Mouse (Mus musculus): ENCODE data around the gene Vps36. TPM values are rescaled to one million over a fixed set of nuclear protein-coding genes. Genes with fewer than 3 reads are reported as not detected.

Gene Vps36
- total RNA-seq, 4 experiments from 2014 or later, result 28.2 to 32.1 (median 29.8) TPM

DNA sequence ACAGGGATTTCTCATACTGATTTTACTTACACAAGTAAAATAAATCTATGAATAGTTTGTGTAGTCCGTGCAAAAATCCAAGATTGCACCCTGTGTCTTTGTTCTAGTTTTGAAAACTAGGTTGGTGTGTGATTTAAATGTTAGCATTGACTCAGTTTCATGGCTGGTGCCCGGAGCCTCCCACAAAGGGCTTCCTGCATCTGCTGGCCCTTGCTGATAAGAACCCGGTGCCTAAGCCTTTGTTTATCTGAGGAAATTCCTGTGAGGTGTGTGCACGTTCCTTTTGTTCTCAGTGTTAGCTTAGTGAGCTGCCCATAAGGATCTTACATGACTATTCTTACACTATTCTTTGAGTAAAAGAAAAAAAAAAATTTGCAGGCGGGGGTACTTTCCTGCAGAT, 16.4 kb downstream of the Vps36 start:
- DNase-seq (ENCODE audit: low spot score in 2 of 2), result no peak

DNA sequence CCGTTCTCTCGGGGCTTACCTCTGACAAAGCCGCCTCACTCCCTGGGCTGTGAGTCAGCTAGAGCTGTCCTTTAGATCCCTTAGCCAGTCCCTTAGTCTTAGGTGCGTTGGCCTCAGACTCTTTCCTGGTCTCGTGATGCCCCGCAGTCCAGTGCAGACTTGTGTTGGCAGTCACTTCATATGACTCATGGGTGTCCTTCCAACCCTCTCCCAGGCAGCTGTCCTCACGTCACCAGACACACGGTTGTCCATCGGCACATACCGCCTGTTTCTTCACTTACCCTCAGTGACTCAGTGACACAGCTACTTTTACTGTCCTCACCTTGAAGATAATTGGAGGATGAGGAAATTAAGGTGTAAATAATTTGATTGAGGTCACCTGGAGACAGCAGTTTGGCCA, 22.2 kb downstream of the Vps36 start:
- no peak for DNase-seq (ENCODE audit: low spot score in 2 of 2)

DNA sequence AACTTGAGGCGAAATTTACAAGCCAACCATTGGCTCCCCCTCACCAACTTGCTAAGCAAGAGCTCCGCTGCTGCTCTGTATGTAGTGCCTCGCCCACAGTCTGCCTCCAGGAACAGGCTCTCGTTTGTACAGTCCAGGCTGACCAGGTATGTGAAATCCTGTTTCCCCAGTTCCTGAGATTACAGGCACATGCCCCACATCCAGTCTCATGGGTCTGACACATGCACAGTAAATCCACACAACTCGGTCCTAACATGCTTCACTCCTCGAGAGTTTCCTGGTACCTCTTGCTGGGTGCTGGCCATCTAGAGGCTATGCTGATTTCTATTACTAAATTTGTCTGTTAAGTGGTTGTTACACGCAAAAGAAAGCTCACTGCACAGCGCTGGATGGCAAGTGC, 33.8 kb downstream of the Vps36 start:
- no peak for DNase-seq (ENCODE audit: low spot score in 2 of 2)

DNA sequence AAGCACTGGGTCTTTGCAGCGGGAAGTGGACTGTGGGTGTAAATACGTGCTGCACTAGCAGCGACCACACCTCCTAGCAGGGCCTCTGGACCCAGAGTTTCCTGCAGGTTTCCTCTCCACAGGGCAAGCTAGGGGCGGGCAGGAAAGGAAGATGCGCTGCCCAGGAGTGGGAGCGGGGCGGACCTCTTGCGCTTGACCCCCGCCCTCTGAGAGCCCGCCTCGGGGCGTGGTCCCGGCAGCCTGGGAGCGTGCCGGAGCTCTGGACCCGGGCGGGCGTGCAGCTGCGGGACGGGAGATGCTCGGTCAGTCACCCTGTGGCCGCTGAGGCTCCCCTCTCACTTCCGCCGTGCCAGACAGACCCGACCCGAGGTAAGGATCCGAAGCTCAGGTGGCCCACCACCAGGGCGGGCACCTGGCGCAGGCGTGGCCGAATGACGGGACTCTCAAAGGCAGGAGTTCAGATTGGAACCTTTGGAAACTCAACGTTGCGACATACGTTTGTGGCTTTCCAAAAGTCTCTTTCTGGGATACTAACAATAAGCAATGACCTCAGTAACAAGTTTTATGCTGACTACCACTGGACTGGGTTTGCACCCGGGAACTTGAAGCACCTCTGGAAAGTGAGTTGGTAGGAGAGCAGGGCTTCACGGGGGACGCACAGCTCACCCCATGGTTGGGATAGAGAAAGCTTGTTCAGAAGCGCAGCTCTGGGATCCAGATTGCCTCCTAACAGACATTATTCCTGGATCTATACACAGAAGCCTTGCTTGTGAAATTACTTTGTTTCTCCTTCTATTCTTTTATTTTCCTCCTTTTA, 34.7 kb downstream of the Vps36 start, which contains the start of gene Thsd1:
Thsd1 (plus strand) TSS at position 253 of the 817 bp plus-strand sequence.
- DNase-seq (ENCODE audit: low spot score in 2 of 2), result peak; percentile 18 to 46

DNA sequence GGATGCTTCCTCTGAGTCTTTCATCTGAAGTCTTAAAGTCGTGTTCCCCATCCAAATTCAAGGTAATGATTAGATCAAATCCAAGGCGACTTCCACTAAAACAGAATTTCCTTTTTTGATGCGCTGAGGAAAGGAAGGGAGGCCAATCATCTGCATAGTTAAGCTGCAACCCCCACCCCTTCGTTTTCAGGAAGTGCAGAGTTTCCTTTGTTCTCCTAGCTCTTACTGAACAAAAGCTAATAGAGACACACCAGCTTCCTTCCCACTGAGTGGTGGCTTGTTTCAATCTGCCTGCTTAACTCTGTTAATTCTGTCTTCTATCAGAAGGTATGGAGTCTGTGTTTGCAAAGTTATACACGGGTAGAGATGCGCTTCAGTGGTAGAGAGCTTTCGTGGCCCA, 36.0 kb downstream of the Vps36 start:
- no peak for DNase-seq (ENCODE audit: low spot score in 2 of 2)

DNA sequence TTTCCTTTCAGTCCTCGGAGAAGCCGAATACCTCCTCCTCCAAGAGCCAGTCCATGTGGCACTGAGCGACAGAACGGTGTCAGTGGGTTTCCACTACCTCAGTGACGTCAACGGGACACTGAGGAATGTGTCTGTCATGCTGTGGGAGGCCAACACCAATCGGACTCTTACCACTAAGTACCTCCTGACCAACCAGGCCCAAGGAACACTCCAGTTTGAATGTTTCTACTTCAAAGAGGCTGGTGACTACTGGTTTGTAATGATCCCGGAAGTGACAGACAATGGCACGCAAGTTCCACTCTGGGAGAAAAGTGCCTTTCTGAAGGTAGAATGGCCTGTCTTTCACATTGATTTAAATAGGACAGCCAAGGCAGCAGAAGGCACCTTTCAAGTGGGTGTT, 50.4 kb downstream of the Vps36 start:
- DNase-seq (ENCODE audit: low spot score in 2 of 2), result no peak

DNA sequence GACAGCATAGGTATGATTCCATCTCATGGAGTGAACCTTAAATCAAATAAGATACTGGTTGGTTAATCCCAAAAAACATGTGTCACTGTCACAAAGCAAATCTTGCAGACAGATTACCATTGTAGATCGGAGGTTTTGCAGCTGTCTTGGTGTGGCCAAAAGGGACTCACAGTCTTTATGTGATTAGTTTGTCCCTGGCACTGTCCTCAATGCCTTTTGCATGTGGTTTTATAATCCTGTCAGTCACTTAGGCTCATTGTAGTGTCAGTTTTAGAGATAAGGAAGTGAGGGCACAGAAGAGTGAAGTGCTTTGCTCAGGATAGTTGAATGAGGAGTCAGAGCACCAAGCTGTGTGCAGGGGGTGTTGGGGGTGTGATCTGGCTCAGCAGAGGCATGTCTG, 53.1 kb downstream of the Vps36 start:
- DNase-seq (ENCODE audit: low spot score in 2 of 2), result no peak

DNA sequence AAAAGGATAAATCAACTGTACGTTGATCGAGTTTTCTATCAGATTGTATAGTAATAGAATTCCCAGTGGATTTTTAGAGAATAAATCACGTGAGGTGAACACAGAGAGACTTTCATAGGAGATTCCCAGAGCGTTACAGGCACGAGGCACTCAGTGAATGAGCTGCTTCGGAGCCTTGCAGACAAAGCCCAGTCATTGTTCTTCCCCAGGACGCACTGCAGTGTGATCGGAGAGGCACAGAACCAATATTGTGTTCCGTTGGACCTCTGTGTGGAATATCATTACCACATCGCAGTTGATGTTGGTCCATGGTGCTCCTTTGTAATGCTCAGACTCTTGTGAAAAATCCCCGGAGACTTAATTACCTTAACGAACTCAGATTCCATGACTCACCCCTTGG, 55.3 kb downstream of the Vps36 start:
- DNase-seq (ENCODE audit: low spot score in 2 of 2), result no peak

DNA sequence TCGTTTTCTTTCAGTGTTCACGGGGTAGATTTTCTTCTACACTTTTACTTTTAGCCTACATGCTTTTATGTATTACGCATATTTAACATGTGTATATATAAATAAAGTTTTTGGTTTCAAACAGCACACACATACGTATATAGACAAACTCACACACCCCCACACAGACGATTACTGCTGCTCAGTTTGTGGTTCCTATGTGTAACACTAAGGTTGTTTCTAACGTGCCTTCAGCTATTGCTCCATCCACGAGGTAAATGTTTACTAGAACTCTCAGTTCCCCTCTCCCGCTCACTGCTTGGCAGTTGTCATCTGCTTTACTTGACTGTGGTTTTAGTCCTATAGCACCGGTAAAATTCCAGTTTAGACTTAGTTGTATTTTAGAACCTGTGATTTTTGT, 56.5 kb downstream of the Vps36 start:
- no peak for DNase-seq (ENCODE audit: low spot score in 2 of 2)

DNA sequence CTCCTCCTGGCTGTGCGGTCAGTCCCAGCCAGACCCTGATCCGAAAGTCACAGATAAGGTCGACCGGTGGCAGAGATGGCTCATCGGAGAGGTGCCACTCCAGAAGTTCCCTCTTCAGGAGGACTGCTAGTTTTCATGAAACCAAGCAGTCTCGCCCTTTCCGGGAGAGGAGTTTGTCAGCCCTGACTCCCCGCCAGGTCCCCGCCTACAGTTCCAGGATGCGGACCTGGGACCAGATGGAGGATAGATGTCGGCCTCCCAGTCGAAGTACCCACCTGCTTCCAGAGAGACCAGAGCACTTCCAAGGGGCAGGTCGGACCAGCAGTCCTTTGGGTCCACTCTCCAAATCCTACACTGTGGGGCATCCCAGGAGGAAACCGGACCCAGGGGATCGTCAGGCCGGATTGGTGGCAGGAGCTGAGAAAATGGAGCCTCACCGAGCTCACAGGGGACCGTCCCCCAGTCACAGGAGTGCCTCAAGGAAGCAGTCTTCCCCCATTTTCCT, 66.4 kb downstream of the Vps36 start:
- no peak for DNase-seq (ENCODE audit: low spot score in 2 of 2)

DNA sequence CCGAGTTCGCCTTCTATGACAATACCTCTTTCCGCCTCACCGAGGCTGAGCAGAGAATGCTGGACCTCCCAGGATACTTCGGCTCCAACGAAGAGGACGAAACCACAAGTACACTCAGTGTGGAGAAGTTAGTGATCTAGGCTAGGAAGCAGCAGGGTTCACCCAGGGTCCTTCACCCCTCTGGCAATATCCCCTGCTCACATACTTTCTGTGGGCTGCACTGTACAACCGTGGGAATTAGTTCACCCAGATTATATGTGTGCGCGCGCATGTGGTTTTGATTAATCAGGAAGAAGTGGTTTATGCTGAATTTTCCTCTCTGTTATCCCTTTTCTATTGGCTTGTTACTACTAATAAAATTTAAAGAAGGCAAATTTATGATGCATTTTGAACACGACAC, 66.9 kb downstream of the Vps36 start:
- DNase-seq (ENCODE audit: low spot score in 2 of 2), result no peak

DNA sequence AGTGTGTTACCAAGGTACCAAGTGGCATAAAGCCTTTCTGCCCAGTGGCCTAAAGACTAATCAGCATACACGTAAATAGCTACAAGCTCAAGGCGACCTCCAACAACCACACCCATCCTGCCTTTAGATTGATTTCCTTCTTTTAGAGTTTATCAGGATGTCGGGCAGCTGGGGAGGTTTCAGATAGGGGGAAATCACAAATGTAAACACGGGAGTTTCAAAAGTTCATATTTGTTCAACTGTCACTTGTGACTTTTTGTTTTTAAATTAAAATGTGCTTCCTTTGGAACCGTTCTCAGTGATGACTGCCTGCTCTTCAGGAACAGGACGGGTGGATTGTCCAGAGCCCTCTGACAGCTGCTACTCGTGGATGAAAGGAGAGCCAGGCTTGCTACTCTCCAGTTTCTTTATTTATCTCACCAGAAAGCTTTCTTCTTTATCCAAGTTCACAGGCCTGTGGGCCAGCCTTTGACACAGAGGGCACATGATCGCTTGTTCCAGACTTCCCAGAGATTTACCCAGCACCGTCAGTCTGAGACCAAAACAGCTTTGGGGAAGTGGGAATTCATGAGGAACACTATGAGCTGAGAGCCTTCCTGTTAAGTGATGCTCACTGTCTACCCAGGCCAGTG, 67.6 kb downstream of the Vps36 start:
- no peak for DNase-seq (ENCODE audit: low spot score in 2 of 2)

DNA sequence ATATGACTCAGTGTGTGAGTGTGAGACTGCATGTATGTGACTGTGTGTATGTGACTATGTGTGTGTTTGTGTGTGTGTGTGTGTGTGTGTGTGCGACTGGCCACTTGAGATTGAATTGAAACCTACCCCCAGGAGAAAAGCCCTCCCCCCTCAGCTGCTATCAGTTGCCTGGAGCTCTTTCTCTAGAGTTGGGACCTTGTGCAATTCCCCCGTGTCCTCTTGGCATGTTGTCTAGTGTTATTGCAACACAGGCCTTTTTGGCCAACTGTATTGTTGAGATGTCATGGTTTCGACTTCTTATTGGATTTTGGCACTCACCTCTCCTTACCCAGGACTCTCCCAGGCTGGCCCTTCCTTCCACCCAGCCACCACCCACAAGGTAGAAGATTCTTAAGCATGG, 69.7 kb downstream of the Vps36 start:
- DNase-seq (ENCODE audit: low spot score in 2 of 2), result peak in 1 of 2 experiments; percentile 36

DNA sequence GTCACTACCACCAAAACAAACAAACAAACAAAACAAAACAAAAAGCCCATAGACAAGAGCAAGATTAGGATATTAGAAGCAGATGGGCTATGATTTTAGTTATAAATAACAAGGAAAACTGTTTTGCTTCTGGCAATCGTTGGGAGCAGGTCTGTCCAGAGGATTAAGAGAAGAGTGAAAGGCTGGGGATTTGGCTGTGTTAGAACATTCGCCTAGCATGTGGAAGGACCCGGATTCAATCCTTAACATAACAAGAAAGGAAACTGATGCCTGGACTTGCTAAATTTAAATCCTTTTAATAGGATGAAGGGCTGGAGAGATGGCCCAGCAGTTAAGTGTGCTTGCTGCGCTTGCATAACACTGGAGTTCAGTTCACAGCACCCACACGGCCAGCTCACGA, 71.7 kb downstream of the Vps36 start:
- no peak for DNase-seq (ENCODE audit: low spot score in 2 of 2)

DNA sequence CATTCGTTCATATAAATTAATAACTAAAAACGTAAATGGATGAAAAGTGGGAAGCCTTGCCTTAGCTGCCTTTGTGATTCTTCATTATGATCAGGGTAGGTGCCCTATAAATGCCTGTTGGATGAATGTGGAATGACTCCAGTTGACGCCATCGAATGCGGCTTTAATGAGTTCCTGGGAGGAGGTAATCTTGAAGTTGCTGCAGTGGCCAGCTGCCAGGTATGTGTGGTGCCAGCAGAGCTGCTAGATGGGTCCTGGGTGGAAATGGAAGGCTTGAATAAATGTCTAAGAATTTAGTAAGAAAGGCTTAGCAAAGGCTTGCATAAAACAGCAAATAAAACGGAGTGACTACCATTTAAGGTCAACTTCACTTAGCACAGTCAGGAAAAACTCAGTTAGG, 72.2 kb downstream of the Vps36 start:
- DNase-seq (ENCODE audit: low spot score in 2 of 2), result peak in 1 of 2 experiments; percentile 4

DNA sequence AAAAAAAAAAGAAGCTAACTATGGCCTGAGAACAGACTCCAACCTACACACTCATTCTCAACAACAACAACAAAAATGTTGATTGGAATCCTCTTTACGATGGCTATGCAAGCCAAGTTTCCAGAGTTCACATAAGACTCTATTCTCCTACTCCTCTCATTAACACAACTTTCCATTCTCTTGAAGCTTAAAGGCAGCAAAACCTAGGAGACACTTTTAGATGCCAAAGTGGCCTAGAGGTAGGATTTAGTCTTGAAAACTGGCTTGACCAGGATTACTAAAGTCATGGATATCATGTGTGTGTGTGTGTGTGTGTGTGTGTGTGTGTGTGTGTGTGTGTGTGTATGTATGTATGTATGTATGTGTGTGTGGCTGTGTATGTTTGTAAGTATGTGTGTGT, 72.6 kb downstream of the Vps36 start:
- DNase-seq (ENCODE audit: low spot score in 2 of 2), result no peak

DNA sequence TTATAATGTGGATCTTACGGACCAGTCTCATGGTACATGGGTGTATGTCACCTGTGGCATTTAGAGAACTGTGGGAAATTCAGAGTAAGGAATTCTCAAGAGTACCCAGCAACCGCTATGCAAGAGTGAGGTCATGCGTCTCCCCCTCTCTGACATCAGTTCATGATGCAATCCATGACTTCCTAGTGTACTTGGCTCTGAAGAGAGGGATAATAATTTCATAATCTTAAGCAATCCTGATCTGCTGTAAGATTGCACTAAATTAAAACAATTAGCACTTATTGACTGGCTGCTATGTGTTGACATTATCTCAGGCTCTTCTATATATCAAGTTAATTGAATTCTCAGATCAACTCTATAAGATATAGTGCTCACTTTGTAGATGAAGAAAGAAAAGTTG, 74.2 kb downstream of the Vps36 start:
- DNase-seq (ENCODE audit: low spot score in 2 of 2), result no peak

Other genes starting within 250 kb of the Vps36 start
- not detected for gene Defb13, start 246.0 kb upstream of the Vps36 start, total RNA-seq (2022)
- not detected for gene Fam90a1a, start 234.1 kb upstream of the Vps36 start, total RNA-seq (2022)
- not detected for gene Ccdc70, start 223.0 kb upstream of the Vps36 start, total RNA-seq (2022)
- gene Atp7b, start 132.5 kb upstream of the Vps36 start, total RNA-seq (2022), result under 1 TPM in 1 of 4 experiments, not detected in 3; 0.05 TPM
- gene Alg11, start 132.1 kb upstream of the Vps36 start, total RNA-seq (2022), result 1 to 10 TPM; 6.9 to 9.2 (median 7.9) TPM
- under 1 TPM; 0.65 to 0.86 (median 0.70) TPM for gene Nek5, start 67.8 kb upstream of the Vps36 start, total RNA-seq (2022)
- gene Nek3, start 26.4 kb upstream of the Vps36 start, total RNA-seq (2022), result 1 to 10 TPM; 2.1 to 3.1 (median 2.6) TPM
- under 1 TPM in 1 of 4 experiments, not detected in 3; 0.29 TPM for gene Ckap2, start 7.0 kb upstream of the Vps36 start, total RNA-seq (2022)
- 1 to 10 TPM in 3 of 4 experiments, under 1 TPM in 1; 0.70 to 1.4 (median 1.2) TPM for gene Thsd1, start 34.5 kb downstream of the Vps36 start, total RNA-seq (2022)
- not detected for gene Tpte, start 90.6 kb downstream of the Vps36 start, total RNA-seq (2022)
- 10 to 100 TPM in 2 of 4 experiments, 1 to 10 TPM in 2; 9.1 to 12.7 (median 10.1) TPM for gene Slc25a15, start 205.8 kb downstream of the Vps36 start, total RNA-seq (2022)
- gene Mrps31, start 218.6 kb downstream of the Vps36 start, total RNA-seq (2022), result 10 to 100 TPM; 27.3 to 31.2 (median 29.6) TPM